Mouse (Mus musculus) hindbrain, embryonic 14.5 days (tissue): ENCODE data around the gene Vhl. TPM values are rescaled to one million over a fixed set of nuclear protein-coding genes. Genes with fewer than 3 reads are reported as not detected.
A peak's percentile ranks its signal among the peaks of the same experiment; 100 is the strongest.

Experiments
- ATAC-seq: fragments of 200-750 bp; cut with Nextera tagmentation; 2 replicates; pipeline ENCODE4 v1.8.0; 2017; ENCODE audit warnings: moderate number of reproducible peaks, mild to moderate bottlenecking, moderate TSS enrichment, moderate library complexity; ENCODE audit not compliant: low FRiP score
- DNase-seq: peaks from one replicate; pipeline ENCODE4 v3.0.0-alpha.2; 2015; ENCODE audit warnings: low spot score
- H3K27ac ChIP-seq: fragments of 300-500 bp; sonication (generic); 2 replicates; pipeline ENCODE4 v1.5.1; 2014; ENCODE audit warnings: mild to moderate bottlenecking, moderate library complexity
- H3K27me3 ChIP-seq: fragments of 300-500 bp; sonication (generic); 2 replicates; pipeline ENCODE4 v1.6.1; 2014; ENCODE audit warnings: mild to moderate bottlenecking, low read length, mixed read lengths; ENCODE audit not compliant: control insufficient read depth, insufficient read depth
- H3K36me3 ChIP-seq: fragments of 300-500 bp; sonication (generic); replicated peaks from 2 replicates; pipeline ENCODE4 v1.6.1; 2014; ENCODE audit not compliant: control insufficient read depth, insufficient read depth
- H3K4me1 ChIP-seq: fragments of 300-500 bp; sonication (generic); replicated peaks from 2 replicates; pipeline ENCODE4 v1.6.1; 2014; ENCODE audit warnings: antibody characterized with exemption, low read length, mixed read lengths; ENCODE audit not compliant: control insufficient read depth, insufficient read depth
- H3K4me2 ChIP-seq: fragments of 300-500 bp; sonication (generic); replicated peaks from 2 replicates; pipeline ENCODE4 v1.6.1; 2014; ENCODE audit warnings: mild to moderate bottlenecking, moderate library complexity
- H3K4me3 ChIP-seq: fragments of 300-500 bp; sonication (generic); replicated peaks from 2 replicates; pipeline ENCODE4 v1.5.1; 2014; ENCODE audit warnings: mild to moderate bottlenecking, low read length
- H3K9ac ChIP-seq: fragments of 300-500 bp; sonication (generic); 2 replicates; pipeline ENCODE4 v1.6.1; 2014
- H3K9me3 ChIP-seq: fragments of 300-500 bp; sonication (generic); 2 replicates; pipeline ENCODE4 v1.6.1; 2016; ENCODE audit warnings: low read length; ENCODE audit not compliant: control insufficient read depth
- WGBS: fragments of 180-500 bp; shearing (Covaris S2); extraction: QIAGEN DNeasy Blood & Tissue Kit; methylation state at CpG from one replicate; pipeline ENCODE4 v1.1.7; 2014; 5-methylcytosine and 5-hydroxymethylcytosine counted together
- polyA plus RNA-seq: library from polyadenylated mRNA; unstranded; fragments of >200 nt; fragmentation: Nextera tagmentation; extraction: Ambion mirVana; gene quantifications from 2 replicates; pipeline ENCODE4 v1.2.1, GENCODE M21; 2014

Gene Vhl
- polyA plus RNA-seq, 1 experiment from 2014 or later: 86.5 TPM

DNA sequence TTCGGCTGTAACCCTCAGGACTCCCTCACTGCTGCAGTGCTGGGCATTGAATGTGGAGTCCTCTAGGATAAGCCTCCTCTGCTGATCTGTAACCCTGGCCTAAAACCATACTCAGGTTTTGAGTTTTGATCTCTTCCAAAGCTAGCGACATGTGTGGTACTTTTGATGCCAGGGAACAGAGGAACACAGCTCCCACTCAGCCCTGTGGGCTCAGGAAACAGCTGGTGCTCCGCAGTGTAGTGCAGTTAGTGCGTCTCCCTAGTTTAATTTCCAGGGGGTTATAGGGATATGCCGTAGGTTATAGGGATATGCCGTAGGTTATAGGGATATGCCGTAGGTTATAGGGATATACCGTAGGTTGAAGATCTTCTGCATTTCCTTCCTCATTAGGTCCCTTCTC, 8.8 kb upstream of the Vhl start:
- Histone ChIP-seq H3K4me2 (no peak overlapping the region), H3K27me3 (no peaks in the 10 kb centered on the region), H3K4me3 (no peak overlapping the region), H3K9me3 (no peaks in the 10 kb centered on the region), H3K36me3 (peaks cover 63% of the 10 kb centered on the region), H3K27ac (no peak overlapping the region), H3K9ac (no peak overlapping the region), H3K4me1 (no peaks in the 10 kb centered on the region)
- 97% methylated on average over 8 of the region's 8 CpGs for WGBS
- ATAC-seq (no peak), DNase-seq (no peak)

- Histone ChIP-seq H3K4me3 (no peak overlapping the region), H3K27me3 (no peaks in the 10 kb centered on the region), H3K27ac (no peak overlapping the region), H3K9me3 (no peaks in the 10 kb centered on the region), H3K4me1 (no peaks in the 10 kb centered on the region), H3K4me2 (no peak overlapping the region), H3K9ac (no peak overlapping the region), H3K36me3 (peaks cover 60% of the 10 kb centered on the region)
- 96% methylated on average over 4 of the region's 4 CpGs for WGBS
- DNase-seq (no peak), ATAC-seq (no peak)
Measured at GRCm38 (mm10) chr6:113615489-113615888, 8.3 kb upstream of the Vhl start.

DNA sequence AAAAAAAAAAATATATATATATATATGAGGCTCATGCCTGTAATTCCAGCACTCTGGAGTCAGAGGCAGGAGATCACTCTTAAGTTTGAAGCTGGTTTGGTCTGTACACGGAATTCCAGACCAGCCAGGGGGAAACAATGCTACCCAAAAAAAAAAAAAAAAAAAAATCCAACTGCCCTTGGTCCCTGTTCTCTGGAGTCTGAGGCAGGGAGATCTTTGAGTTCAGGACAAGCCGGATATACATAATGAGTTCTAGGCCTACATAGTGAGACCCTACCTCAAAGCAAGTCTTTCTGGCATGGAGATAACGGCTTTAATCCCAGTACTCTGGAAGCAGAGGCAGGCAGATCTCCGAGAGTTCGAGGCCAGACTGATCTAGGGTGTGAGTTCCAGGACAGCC, 373 bp upstream of the Vhl start:
- WGBS: 75% methylated on average over 5 of the region's 5 CpGs
- ATAC-seq: no peak
- Histone ChIP-seq H3K27ac (peak overlapping the region; percentile 76), H3K4me3 (peak overlapping the region; percentile 77), H3K4me2 (peak overlapping the region; percentile 62), H3K27me3 (no peaks in the 10 kb centered on the region), H3K36me3 (peaks cover 11% of the 10 kb centered on the region), H3K4me1 (peaks cover 13% of the 10 kb centered on the region), H3K9ac (peak overlapping the region; percentile 70; the same call in 1 of the 2 replicates), H3K9me3 (no peaks in the 10 kb centered on the region)
- DNase-seq: no peak

- H3K9me3 ChIP-seq: no peaks in the 10 kb centered on the region
- H3K9ac ChIP-seq: peak overlapping the region; percentile 70
- H3K4me2 ChIP-seq: peak overlapping the region; percentile 62
- no peak for ATAC-seq
- WGBS: 48% methylated on average over 5 of the region's 5 CpGs
- peaks cover 13% of the 10 kb centered on the region for H3K4me1 ChIP-seq
- peaks cover 25% of the 10 kb centered on the region for H3K36me3 ChIP-seq
- no peak for DNase-seq
- H3K4me3 ChIP-seq: peak overlapping the region; percentile 77
- no peaks in the 10 kb centered on the region for H3K27me3 ChIP-seq
- H3K27ac ChIP-seq: peak overlapping the region; percentile 76
Measured at GRCm38 (mm10) chr6:113624989-113625770, 1.4 kb downstream of the Vhl start.

- H3K27ac ChIP-seq: no peak overlapping the region
- no peak overlapping the region for H3K4me3 ChIP-seq
- no peaks in the 10 kb centered on the region for H3K9me3 ChIP-seq
- DNase-seq: no peak
- WGBS: 80% methylated on average over 5 of the region's 5 CpGs
- no peak overlapping the region for H3K9ac ChIP-seq
- no peak for ATAC-seq
- peaks cover 7% of the 10 kb centered on the region for H3K4me1 ChIP-seq
- peaks cover 58% of the 10 kb centered on the region for H3K36me3 ChIP-seq
- H3K27me3 ChIP-seq: no peaks in the 10 kb centered on the region
- H3K4me2 ChIP-seq: no peak overlapping the region
Measured at GRCm38 (mm10) chr6:113630322-113630721, 6.6 kb downstream of the Vhl start.

DNA sequence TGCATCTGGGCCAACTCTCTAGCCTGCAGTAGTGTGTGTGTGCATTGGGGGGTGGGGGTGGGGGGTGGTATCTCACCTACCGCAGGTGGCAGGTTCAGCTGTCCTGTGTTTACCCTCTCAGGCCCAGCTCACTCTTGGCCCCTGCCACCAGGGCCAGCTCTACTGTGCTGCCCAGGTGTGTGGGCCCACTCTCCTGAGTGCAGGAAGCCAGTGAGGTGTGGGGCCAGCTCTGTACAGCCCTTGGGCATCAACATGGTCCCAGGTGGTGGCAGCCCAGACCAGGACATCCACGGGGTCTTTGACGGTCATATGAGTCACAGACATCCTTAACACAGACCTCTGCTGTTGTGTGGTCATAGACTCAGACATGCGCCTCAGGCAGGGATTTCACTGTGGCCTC, 9.1 kb downstream of the Vhl start:
- H3K4me3 ChIP-seq: no peak overlapping the region
- no peaks in the 10 kb centered on the region for H3K4me1 ChIP-seq
- no peak overlapping the region for H3K4me2 ChIP-seq
- no peak overlapping the region for H3K27ac ChIP-seq
- no peaks in the 10 kb centered on the region for H3K9me3 ChIP-seq
- 95% methylated on average over 4 of the region's 4 CpGs for WGBS
- H3K36me3 ChIP-seq: peaks cover 55% of the 10 kb centered on the region
- no peak for DNase-seq
- no peak overlapping the region for H3K9ac ChIP-seq
- ATAC-seq: no peak
- H3K27me3 ChIP-seq: no peaks in the 10 kb centered on the region

GRCm38 (mm10) chr6:113638302-113639040, 14.7 kb downstream of the Vhl start, which contains the start of gene Irak2:
Gene Irak2 (plus strand): TSS chr6:113638467.
- H3K27me3 ChIP-seq: no peaks in the 10 kb centered on the region
- H3K27ac ChIP-seq: no peak within 1 kb of the TSS
- H3K36me3 ChIP-seq: 0 out of 2 replicates have a peak, but pooled peaks cover 6% of the 10 kb centered on the region
- no peaks in the 10 kb centered on the region for H3K9me3 ChIP-seq
- DNase-seq (peak; percentile 82), ATAC-seq (peak; percentile 90)
- peak within 1 kb of the TSS; percentile 36 for H3K4me3 ChIP-seq
- WGBS: 10% methylated on average over 37 of the region's 37 CpGs
- peak within 1 kb of the TSS; percentile 50 for H3K9ac ChIP-seq
- H3K4me1 ChIP-seq: no peaks in the 10 kb centered on the region
- H3K4me2 ChIP-seq: peak within 1 kb of the TSS; percentile 55

DNA sequence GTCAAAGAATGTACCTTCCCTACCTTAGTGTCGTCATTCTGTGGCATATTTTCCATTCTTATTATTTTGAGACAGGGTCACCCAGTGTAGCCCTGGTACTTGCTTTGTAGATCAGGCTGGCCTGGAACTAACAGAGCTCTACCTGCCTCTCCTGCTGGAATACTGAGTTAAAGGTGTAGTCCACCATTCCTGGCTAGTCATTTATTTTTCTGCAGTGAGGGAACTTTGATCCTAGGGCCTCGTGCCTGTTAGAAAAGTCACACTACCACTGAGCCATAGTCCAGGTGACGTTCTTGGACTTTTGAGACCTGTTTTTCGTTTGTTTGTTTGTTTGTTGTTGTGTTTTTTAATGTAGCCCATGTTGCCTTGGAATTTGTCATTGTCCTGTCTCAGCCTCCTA, 15.4 kb downstream of the Vhl start:
- Histone ChIP-seq H3K9ac (no peak overlapping the region), H3K4me2 (no peak overlapping the region), H3K4me3 (no peak overlapping the region), H3K4me1 (no peaks in the 10 kb centered on the region), H3K36me3 (no peaks in the 10 kb centered on the region), H3K9me3 (no peaks in the 10 kb centered on the region), H3K27me3 (no peaks in the 10 kb centered on the region), H3K27ac (no peak overlapping the region)
- WGBS: 87% methylated on average over 4 of the region's 4 CpGs
- DNase-seq: no peak
- ATAC-seq: no peak

GRCm38 (mm10) chr6:113642605-113643004, 18.8 kb downstream of the Vhl start:
- no peak overlapping the region for H3K4me2 ChIP-seq
- no peaks in the 10 kb centered on the region for H3K4me1 ChIP-seq
- no peaks in the 10 kb centered on the region for H3K36me3 ChIP-seq
- no peak overlapping the region for H3K4me3 ChIP-seq
- H3K9ac ChIP-seq: no peak overlapping the region
- ATAC-seq (no peak), DNase-seq (no peak)
- no peak overlapping the region for H3K27ac ChIP-seq
- H3K9me3 ChIP-seq: no peaks in the 10 kb centered on the region
- 82% methylated on average over 8 of the region's 8 CpGs for WGBS
- H3K27me3 ChIP-seq: no peaks in the 10 kb centered on the region
